Mouse (Mus musculus) midbrain, embryonic 15.5 days (tissue): Measurements from ENCODE around the gene Strap. TPM values are rescaled to one million over a fixed set of nuclear protein-coding genes. Genes with fewer than 3 reads are reported as not detected.

Experiments
- ATAC-seq: fragments of 200-750 bp; cut with Nextera tagmentation; replicated peaks from 2 replicates; pipeline ENCODE4 v1.8.0; 2017; ENCODE audit warnings: moderate TSS enrichment
- H3K27ac ChIP-seq: fragments of 300-500 bp; sonication (generic); 2 replicates; pipeline ENCODE4 v1.5.1; 2015; ENCODE audit warnings: mild to moderate bottlenecking, inconsistent platforms
- H3K27me3 ChIP-seq: fragments of 300-500 bp; sonication (generic); replicated peaks from 2 replicates; pipeline ENCODE4 v1.6.1; 2015; ENCODE audit warnings: inconsistent platforms
- H3K36me3 ChIP-seq: fragments of 300-500 bp; sonication (generic); replicated peaks from 2 replicates; pipeline ENCODE4 v1.6.1; 2015; ENCODE audit warnings: inconsistent platforms
- H3K4me1 ChIP-seq: fragments of 300-500 bp; sonication (generic); 2 replicates; pipeline ENCODE4 v1.6.1; 2015; ENCODE audit warnings: inconsistent platforms
- H3K4me2 ChIP-seq: fragments of 300-500 bp; sonication (generic); 2 replicates; pipeline ENCODE4 v1.6.1; 2015; ENCODE audit warnings: inconsistent platforms, mild to moderate bottlenecking, moderate library complexity
- H3K4me3 ChIP-seq: fragments of 300-500 bp; sonication (generic); 2 replicates; pipeline ENCODE4 v1.5.1; 2015; ENCODE audit warnings: mild to moderate bottlenecking, inconsistent platforms
- H3K9ac ChIP-seq: fragments of 300-500 bp; sonication (generic); 2 replicates; pipeline ENCODE4 v1.6.1; 2015; ENCODE audit warnings: mild to moderate bottlenecking, inconsistent platforms
- H3K9me3 ChIP-seq: fragments of 300-500 bp; sonication (generic); 2 replicates; pipeline ENCODE4 v1.6.1; 2016; ENCODE audit warnings: inconsistent platforms
- WGBS: fragments of 180-500 bp; shearing (Covaris S2); methylation state at CpG from one replicate; pipeline ENCODE4 v1.1.7; 2015; ENCODE audit warnings: mixed read lengths; 5-methylcytosine and 5-hydroxymethylcytosine counted together
- polyA plus RNA-seq: library from polyadenylated mRNA; unstranded; fragments of >200 nt; fragmentation: Nextera tagmentation; extraction: Ambion mirVana; gene quantifications from 2 replicates; pipeline ENCODE4 v1.2.1, GENCODE M21; 2015

Strap gene
- polyA plus RNA-seq = 150 and 152 TPM in 2 replicates

DNA sequence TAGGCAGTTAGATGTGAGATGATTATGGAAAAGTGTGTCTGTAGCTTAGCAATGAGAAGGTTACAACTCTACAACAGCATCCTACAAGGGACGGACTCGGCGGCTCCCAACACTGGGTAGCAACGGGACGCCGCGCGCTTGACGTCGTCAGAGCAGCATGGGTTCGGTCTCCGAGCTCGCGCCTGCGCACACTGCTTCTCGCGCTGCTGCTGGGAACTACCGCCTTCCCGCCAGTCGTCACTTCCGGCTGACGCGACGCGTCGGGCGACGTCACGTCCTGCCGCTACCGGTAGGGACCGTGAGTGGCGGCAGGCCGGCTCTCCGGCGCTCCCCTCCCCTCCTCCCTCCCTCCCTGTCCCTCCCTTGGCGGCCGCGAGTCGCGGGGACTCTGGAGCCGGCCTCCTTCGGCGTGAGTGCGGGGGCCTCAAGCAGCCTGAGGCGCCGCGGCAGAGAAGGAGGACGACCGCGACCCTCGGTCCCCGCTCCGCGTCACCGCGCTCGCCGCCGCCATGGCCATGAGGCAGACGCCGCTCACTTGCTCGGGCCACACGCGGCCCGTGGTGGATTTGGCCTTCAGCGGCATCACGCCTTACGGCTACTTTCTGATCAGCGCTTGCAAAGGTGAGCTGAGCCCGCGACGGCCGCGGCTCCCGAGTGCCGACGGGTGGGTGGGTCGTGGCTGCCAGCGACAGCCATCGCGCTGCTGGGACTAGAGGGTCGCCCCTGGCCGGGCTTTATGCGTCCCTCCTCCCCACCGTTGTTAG is at the start of gene Strap:
TSS of gene Strap (plus strand) at position 233 of the 764 bp plus-strand sequence.
- Histone ChIP-seq H3K27ac (peak within 1 kb of the TSS; percentile 84), H3K9me3 (no peaks in the 10 kb centered on the region), H3K4me2 (peak within 1 kb of the TSS; percentile 72), H3K27me3 (no peaks in the 10 kb centered on the region; the same call in 1 of the 2 replicates), H3K4me3 (peak within 1 kb of the TSS; percentile 86), H3K9ac (peak within 1 kb of the TSS; percentile 74), H3K4me1 (peaks cover 18% of the 10 kb centered on the region), H3K36me3 (peaks cover 2% of the 10 kb centered on the region; the same call in 1 of the 2 replicates)
- ATAC-seq = peak; percentile 98
- WGBS = under 1% methylated on average over 76 of the region's 86 CpGs

DNA sequence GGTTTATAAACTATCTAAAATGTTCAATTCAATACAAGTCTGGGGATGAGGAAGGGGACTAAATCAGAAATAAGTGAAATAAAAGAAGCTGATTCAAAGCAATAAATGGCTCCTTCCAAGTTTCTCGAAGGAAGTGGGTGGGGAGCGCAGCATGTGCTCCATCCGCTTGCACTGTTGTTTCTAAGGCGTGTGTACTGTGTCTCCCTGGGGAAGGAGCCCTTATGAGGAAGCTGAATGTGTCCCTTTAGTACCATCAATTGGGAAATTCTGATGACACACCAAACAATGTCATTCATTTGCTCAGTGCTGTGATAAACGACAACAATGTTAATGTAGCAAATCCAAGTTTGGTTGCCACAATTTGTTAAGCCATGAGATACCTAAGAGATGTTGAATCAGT is 47.2 kb upstream of the Strap start:
- Histone ChIP-seq H3K9me3 (no peaks in the 10 kb centered on the region), H3K4me3 (no peak overlapping the region), H3K9ac (no peak overlapping the region), H3K36me3 (no peaks in the 10 kb centered on the region), H3K4me2 (no peak overlapping the region), H3K27me3 (no peaks in the 10 kb centered on the region), H3K4me1 (no peaks in the 10 kb centered on the region), H3K27ac (no peak overlapping the region)
- WGBS = 91% methylated on average over 5 of the region's 5 CpGs
- no peak for ATAC-seq

DNA sequence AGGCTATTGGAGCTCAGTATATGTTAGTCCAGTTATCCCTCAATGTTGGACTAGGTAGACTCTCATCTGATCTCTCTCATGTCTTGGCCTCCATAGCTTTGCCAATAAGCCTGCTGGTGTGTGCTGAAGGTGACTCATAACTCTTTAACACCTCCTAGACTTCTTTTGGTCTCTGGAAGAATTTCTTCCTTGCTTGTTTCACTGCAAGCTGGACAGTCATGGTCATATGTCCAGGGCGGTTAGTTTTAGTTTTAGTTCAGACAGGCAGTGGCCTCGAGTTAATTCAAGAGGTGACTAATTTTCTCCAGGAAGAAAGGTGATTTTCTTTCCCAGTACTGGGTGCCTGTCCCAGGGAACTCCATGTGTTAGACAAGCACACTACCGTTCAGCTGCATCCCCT is 46.8 kb upstream of the Strap start:
- Histone ChIP-seq H3K27me3 (no peaks in the 10 kb centered on the region), H3K9me3 (no peaks in the 10 kb centered on the region), H3K4me3 (no peak overlapping the region), H3K4me1 (no peaks in the 10 kb centered on the region), H3K9ac (no peak overlapping the region), H3K36me3 (no peaks in the 10 kb centered on the region), H3K27ac (no peak overlapping the region), H3K4me2 (no peak overlapping the region)
- ATAC-seq = no peak
- WGBS = 82% methylated on average over 3 of the region's 3 CpGs

DNA sequence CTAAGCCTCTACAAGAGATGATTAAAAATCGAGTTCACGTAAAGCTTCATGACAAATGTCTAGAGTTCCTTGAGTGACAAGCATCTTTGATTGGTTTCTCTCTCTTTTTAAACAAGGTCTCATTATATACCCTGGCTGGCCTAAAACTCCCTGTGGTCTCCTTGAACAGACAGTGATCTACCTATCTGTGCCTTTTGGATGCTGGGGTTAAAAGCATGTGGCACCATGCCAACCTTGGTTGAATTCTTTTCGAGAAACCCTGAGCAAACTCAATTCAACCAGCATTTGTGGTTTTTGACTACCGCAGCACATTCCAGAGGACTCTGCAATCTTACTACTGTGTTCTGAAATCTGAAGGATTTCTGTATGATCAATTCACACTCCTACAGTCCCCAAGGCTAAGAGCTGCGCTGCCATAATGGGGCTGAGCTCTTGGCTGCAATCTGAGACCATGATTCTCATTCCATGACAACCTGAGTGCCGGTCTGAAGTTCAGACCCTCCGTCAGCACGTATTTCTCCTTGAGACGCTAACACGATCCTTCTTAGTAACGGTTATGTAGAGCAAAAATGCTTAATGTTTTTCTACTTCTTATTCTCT is 46.3 kb upstream of the Strap start:
- no peak overlapping the region for H3K27ac ChIP-seq
- no peak overlapping the region for H3K9ac ChIP-seq
- no peak for ATAC-seq
- no peaks in the 10 kb centered on the region for H3K9me3 ChIP-seq
- H3K4me2 ChIP-seq = no peak overlapping the region
- no peaks in the 10 kb centered on the region for H3K4me1 ChIP-seq
- no peaks in the 10 kb centered on the region for H3K27me3 ChIP-seq
- H3K4me3 ChIP-seq = no peak overlapping the region
- whole genome bisulfite sequencing = 76% methylated on average over 11 of the region's 11 CpGs
- no peaks in the 10 kb centered on the region for H3K36me3 ChIP-seq

DNA sequence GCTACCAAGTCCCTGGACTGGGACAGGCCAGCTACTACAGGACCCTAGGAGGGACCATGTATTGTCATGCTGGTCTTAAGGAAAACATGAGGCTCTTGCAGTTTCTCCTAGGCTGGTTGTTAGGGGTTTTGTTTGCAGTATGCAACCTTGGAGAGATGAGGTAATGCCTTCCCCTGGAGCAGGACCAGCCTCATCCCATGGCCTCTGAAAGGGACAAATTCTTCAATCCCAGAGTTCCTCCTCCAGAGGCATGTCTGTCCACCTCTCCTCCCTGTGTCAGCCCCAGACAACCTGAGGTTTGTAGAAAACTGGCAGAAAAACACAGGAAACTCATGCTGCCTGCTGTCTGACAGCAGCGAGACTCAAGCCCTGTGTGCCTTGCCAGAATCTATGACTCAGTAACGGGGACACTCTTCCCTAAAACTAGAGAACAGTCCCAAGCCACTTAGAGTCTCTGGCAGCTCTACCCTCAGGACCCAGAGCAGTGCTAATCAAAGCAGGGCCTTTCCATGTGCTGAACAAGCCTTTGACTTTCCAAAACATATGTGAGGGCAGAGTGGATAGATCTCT is 44.2 kb upstream of the Strap start:
- no peak for ATAC-seq
- Histone ChIP-seq H3K9ac (no peak overlapping the region), H3K4me2 (no peak overlapping the region), H3K36me3 (no peaks in the 10 kb centered on the region), H3K4me1 (no peaks in the 10 kb centered on the region), H3K9me3 (no peaks in the 10 kb centered on the region), H3K27ac (no peak overlapping the region), H3K4me3 (no peak overlapping the region), H3K27me3 (no peaks in the 10 kb centered on the region; the same call in 1 of the 2 replicates)
- WGBS = 72% methylated on average over 2 of the region's 2 CpGs

DNA sequence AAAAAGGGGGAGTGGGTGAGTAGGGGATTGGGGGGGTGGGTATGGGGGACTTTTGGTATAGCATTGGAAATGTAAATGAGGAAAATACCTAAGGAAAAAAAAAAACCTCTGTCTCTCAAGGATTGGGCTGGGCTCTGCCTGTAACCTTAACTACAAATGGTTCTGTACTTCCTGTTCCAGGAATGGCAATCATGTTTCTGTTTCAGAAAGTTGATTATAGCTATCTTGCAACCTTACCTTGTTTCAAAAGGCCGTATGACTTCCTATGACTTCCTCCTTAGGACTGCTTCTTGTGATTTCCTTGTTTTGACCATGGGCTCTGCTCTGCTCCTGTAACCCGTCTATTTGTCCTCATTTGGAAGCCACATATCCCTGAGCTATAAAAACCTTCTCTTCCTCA is 40.6 kb upstream of the Strap start:
- H3K9me3 ChIP-seq = no peaks in the 10 kb centered on the region
- WGBS = 88% methylated on average over 2 of the region's 2 CpGs
- no peaks in the 10 kb centered on the region for H3K4me1 ChIP-seq
- H3K27ac ChIP-seq = no peak overlapping the region
- H3K9ac ChIP-seq = no peak overlapping the region
- no peak overlapping the region for H3K4me3 ChIP-seq
- no peaks in the 10 kb centered on the region; the same call in 1 of the 2 replicates for H3K27me3 ChIP-seq
- no peak for ATAC-seq
- no peak overlapping the region for H3K4me2 ChIP-seq
- no peaks in the 10 kb centered on the region for H3K36me3 ChIP-seq

DNA sequence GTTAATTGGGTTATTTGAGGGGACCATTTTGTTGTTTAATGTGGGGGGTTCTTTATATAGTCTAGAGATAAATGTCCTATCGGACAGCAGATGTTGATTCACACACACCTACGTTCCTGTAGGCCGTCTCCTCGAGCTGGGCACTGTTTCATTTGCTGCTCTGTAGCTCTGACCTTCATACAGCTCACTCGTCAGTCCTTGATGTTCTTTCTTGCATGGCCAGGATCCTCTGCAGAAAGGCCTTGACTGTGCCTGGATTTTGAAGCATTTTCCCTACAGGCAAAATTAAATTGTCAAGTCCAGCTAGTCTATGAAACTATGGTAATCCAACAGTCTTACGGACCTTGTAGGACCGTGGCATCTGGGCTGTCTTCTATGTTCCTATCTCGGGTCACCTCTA is 39.8 kb upstream of the Strap start:
- Histone ChIP-seq H3K36me3 (no peaks in the 10 kb centered on the region), H3K4me3 (no peak overlapping the region), H3K27ac (no peak overlapping the region), H3K9ac (no peak overlapping the region), H3K4me2 (no peak overlapping the region), H3K4me1 (no peaks in the 10 kb centered on the region), H3K9me3 (no peaks in the 10 kb centered on the region), H3K27me3 (no peaks in the 10 kb centered on the region; the same call in 1 of the 2 replicates)
- WGBS = 94% methylated on average over 8 of the region's 8 CpGs
- ATAC-seq = no peak

DNA sequence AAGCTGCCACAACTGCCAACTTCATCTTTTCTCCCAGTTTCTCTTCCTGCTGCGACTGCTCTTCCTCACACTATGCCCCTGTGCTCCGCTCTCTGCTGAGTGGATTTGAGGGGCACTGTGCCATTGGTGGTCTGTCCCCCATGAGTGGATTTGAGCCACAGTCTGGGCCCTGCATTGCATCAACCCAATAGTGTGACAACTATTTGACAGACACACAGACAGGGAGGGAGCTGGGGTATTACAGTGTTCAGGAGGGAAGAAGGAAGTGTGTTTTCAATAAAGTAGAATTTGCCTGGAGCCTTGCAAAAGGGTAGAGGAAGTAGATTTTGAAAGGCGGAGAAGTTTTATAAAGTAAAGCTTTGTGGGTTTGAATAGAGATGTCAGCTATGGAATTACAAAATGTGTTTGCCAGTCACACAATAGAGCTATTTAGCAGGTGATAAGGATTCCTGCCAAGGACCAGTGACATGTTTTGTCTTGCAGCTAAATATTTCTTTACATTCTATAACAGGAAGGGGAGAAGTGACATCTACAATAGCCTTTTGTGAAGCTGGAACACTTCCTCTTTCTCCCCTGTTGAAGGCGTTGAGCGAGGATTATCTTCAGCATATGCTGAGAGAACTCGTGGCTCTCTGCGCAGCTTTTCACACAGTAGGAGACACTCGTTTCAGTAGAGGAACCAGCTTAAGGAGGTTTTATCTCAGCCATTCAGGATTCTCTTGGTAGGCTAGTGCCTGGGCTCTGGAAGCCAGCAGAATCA is 38.3 kb upstream of the Strap start:
- H3K27ac ChIP-seq = no peak overlapping the region
- WGBS = 39% methylated on average over 8 of the region's 8 CpGs
- no peaks in the 10 kb centered on the region for H3K9me3 ChIP-seq
- no peaks in the 10 kb centered on the region for H3K36me3 ChIP-seq
- ATAC-seq = no peak
- H3K4me1 ChIP-seq = no peaks in the 10 kb centered on the region
- no peak overlapping the region for H3K4me3 ChIP-seq
- no peaks in the 10 kb centered on the region; the same call in 1 of the 2 replicates for H3K27me3 ChIP-seq
- H3K9ac ChIP-seq = no peak overlapping the region
- no peak overlapping the region for H3K4me2 ChIP-seq

DNA sequence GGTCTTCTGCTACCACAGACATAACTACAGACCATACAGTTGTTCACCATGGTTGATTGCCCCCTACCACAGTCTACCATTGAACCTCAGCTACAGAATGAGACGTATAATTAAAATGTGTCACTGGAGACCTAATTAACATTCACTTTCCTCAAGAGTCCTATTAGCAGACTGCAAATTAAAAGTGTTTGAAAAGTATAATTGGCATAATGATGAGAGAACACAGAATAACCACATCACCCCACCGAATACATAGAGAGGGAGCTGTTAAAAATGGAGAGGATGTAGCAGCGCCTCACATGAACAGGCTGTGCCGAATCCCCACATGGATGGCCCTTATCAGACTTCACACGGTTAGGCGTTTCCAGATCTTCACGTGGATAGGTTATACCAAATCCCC is 35.4 kb upstream of the Strap start:
- Histone ChIP-seq H3K9ac (no peak overlapping the region), H3K27ac (no peak overlapping the region), H3K4me2 (no peak overlapping the region), H3K9me3 (no peaks in the 10 kb centered on the region), H3K4me3 (no peak overlapping the region), H3K4me1 (no peaks in the 10 kb centered on the region), H3K36me3 (no peaks in the 10 kb centered on the region), H3K27me3 (no peaks in the 10 kb centered on the region; the same call in 1 of the 2 replicates)
- 70% methylated on average over 7 of the region's 7 CpGs for WGBS
- ATAC-seq = peak; percentile 66; the same call in 1 of the 2 replicates

DNA sequence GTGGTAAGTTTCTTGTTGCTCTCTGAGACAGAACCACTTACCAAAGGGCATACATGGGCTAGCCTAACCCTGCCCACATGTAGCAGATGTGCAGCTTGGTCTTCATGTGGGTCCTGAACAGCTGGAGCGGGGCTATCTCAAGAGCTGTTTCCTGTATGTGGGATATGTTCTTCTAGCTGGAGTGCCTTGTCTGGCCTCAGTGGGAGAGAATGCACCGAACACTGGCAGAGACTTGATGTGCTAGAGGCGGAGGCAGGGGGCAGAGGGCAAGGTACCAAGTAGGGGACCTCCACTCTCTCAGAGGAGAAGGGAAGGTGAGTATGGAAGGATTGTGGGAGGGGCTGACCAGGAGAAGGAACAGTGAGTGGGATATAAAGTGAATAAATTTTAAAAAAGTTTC is 32.7 kb upstream of the Strap start:
- Histone ChIP-seq H3K4me1 (no peaks in the 10 kb centered on the region), H3K9me3 (no peaks in the 10 kb centered on the region), H3K27ac (no peak overlapping the region), H3K9ac (no peak overlapping the region), H3K4me3 (no peak overlapping the region), H3K36me3 (no peaks in the 10 kb centered on the region), H3K27me3 (no peaks in the 10 kb centered on the region), H3K4me2 (no peak overlapping the region)
- 91% methylated on average over 3 of the region's 3 CpGs for WGBS
- ATAC-seq = no peak

DNA sequence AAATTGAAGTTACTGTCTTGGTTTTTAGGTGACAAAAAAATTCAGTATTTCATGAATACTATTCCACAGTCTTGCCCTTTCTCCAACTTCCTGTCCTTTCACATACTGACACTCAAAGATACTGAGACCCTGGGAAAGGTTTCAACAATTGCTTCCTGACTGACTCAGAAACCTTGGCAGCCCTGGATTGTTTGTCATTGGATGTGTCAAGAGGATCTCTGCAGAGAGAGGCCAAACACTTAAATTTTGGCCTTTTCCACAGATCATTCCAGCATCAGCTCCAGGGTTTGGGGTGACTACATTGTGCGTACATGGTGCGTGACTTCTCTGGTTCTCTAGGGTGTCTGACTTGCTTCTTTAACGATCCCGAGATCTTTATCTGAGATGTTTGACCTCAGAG is 32.0 kb upstream of the Strap start:
- Histone ChIP-seq H3K9ac (no peak overlapping the region), H3K27ac (no peak overlapping the region), H3K36me3 (no peaks in the 10 kb centered on the region), H3K4me1 (no peaks in the 10 kb centered on the region), H3K27me3 (no peaks in the 10 kb centered on the region), H3K4me3 (no peak overlapping the region), H3K9me3 (no peaks in the 10 kb centered on the region), H3K4me2 (no peak overlapping the region)
- WGBS = 91% methylated on average over 4 of the region's 4 CpGs
- no peak for ATAC-seq

DNA sequence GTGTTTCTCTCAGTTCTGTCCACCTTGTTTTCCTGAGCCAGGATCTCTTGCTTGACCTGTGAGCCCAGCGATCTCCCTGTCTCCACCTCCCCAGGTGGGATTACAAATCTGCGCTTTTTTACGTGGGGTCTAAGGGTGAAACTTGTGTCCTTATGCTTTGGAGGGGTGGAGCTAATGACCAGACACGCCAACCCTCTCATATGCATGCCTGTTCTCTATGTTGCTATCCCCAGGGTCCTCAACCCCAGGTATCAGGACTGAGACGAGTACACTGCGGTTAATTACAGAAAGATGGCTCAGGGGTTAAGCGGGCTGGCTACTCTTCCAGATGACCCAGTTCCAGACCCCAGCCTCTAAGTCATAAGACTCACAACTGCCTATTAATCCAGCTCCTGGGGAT is 31.4 kb upstream of the Strap start:
- Histone ChIP-seq H3K36me3 (no peaks in the 10 kb centered on the region), H3K9me3 (no peaks in the 10 kb centered on the region), H3K9ac (no peak overlapping the region), H3K4me3 (no peak overlapping the region), H3K27ac (no peak overlapping the region), H3K4me1 (no peaks in the 10 kb centered on the region), H3K4me2 (no peak overlapping the region), H3K27me3 (no peaks in the 10 kb centered on the region)
- 88% methylated on average over 7 of the region's 7 CpGs for WGBS
- no peak for ATAC-seq
